Mouse (Mus musculus): ENCODE measurements around the gene Rftn1. TPM values are rescaled to one million over a fixed set of nuclear protein-coding genes. Genes with fewer than 3 reads are reported as not detected.

The Rftn1 gene
- polyA plus RNA-seq, 1 experiment from 2014 or later, result 14.8 TPM

GRCm38 (mm10) chr17:50150416-50151207 is 39.9 kb downstream of the Rftn1 start:
- Histone ChIP-seq H3K9me3 (replicated peaks; ENCODE audit: control insufficient read depth, low read length) (no peaks in the 10 kb centered on the region), H3K27ac (ENCODE audit: low read depth, low read length) (peak overlapping the region; percentile 80; the same call in 1 of the 2 replicates), H3K4me2 (ENCODE audit: low read length) (no peak overlapping the region), H3K9ac (ENCODE audit: low read length) (0 out of 2 replicates have a peak overlapping the region, but pooled peaks have one; percentile 6), H3K4me3 (ENCODE audit: low read depth, low read length) (no peak overlapping the region), H3K36me3 (ENCODE audit: control insufficient read depth, insufficient read depth, low read length) (no peaks in the 10 kb centered on the region), H3K4me1 (ENCODE audit: control insufficient read depth, insufficient read depth, low read length) (0 out of 2 replicates have a peak, but pooled peaks cover 2% of the 10 kb centered on the region), H3K27me3 (replicated peaks; ENCODE audit: control insufficient read depth, insufficient read depth, low read length) (no peaks in the 10 kb centered on the region)
- WGBS, result 61% methylated on average over 16 of the region's 16 CpGs
- DNase-seq (ENCODE audit: low spot score) (peak; percentile 66), ATAC-seq (peak; percentile 61; the same call in 1 of the 2 replicates)

GRCm38 (mm10) chr17:50149690-50150210 is 40.7 kb downstream of the Rftn1 start:
- Histone ChIP-seq H3K36me3 (ENCODE audit: control insufficient read depth, insufficient read depth, low read length) (no peaks in the 10 kb centered on the region), H3K27ac (ENCODE audit: low read depth, low read length) (peak overlapping the region; percentile 80; the same call in 1 of the 2 replicates), H3K4me1 (ENCODE audit: control insufficient read depth, insufficient read depth, low read length) (0 out of 2 replicates have a peak, but pooled peaks cover 2% of the 10 kb centered on the region), H3K4me3 (ENCODE audit: low read depth, low read length) (no peak overlapping the region), H3K27me3 (replicated peaks; ENCODE audit: control insufficient read depth, insufficient read depth, low read length) (no peaks in the 10 kb centered on the region), H3K9me3 (replicated peaks; ENCODE audit: control insufficient read depth, low read length) (no peaks in the 10 kb centered on the region), H3K9ac (ENCODE audit: low read length) (no peak overlapping the region), H3K4me2 (ENCODE audit: low read length) (no peak overlapping the region)
- DNase-seq (ENCODE audit: low spot score), result no peak
- no peak for ATAC-seq
- WGBS, result 81% methylated on average over 14 of the region's 14 CpGs

GRCm38 (mm10) chr17:50147831-50148587 is 42.5 kb downstream of the Rftn1 start:
- Histone ChIP-seq H3K4me3 (ENCODE audit: low read depth, low read length) (no peak overlapping the region), H3K9me3 (replicated peaks; ENCODE audit: control insufficient read depth, low read length) (no peaks in the 10 kb centered on the region), H3K36me3 (ENCODE audit: control insufficient read depth, insufficient read depth, low read length) (no peaks in the 10 kb centered on the region; the same call in 1 of the 2 replicates), H3K27ac (ENCODE audit: low read depth, low read length) (no peak overlapping the region), H3K4me2 (ENCODE audit: low read length) (no peak overlapping the region), H3K9ac (ENCODE audit: low read length) (no peak overlapping the region), H3K27me3 (replicated peaks; ENCODE audit: control insufficient read depth, insufficient read depth, low read length) (no peaks in the 10 kb centered on the region), H3K4me1 (ENCODE audit: control insufficient read depth, insufficient read depth, low read length) (0 out of 2 replicates have a peak, but pooled peaks cover 2% of the 10 kb centered on the region)
- DNase-seq (ENCODE audit: low spot score) (no peak), ATAC-seq (no peak)
- WGBS, result 93% methylated on average over 12 of the region's 12 CpGs

- ATAC-seq, result no peak
- H3K27ac ChIP-seq (ENCODE audit: low read depth, low read length), result no peak overlapping the region
- H3K4me2 ChIP-seq (ENCODE audit: low read length), result no peak overlapping the region
- no peak for DNase-seq (ENCODE audit: low spot score)
- H3K36me3 ChIP-seq (ENCODE audit: control insufficient read depth, insufficient read depth, low read length), result no peaks in the 10 kb centered on the region; the same call in 1 of the 2 replicates
- H3K9me3 ChIP-seq (replicated peaks; ENCODE audit: control insufficient read depth, low read length), result no peaks in the 10 kb centered on the region
- no peak overlapping the region for H3K9ac ChIP-seq (ENCODE audit: low read length)
- no peaks in the 10 kb centered on the region for H3K4me1 ChIP-seq (ENCODE audit: control insufficient read depth, insufficient read depth, low read length)
- WGBS, result 91% methylated on average over 10 of the region's 10 CpGs
- H3K27me3 ChIP-seq (replicated peaks; ENCODE audit: control insufficient read depth, insufficient read depth, low read length), result no peaks in the 10 kb centered on the region
- no peak overlapping the region for H3K4me3 ChIP-seq (ENCODE audit: low read depth, low read length)
These were observed 47.1 kb downstream of the Rftn1 start for GRCm38 (mm10) chr17:50143354-50143753.

GRCm38 (mm10) chr17:50142553-50142952 is 47.9 kb downstream of the Rftn1 start:
- Histone ChIP-seq H3K27me3 (replicated peaks; ENCODE audit: control insufficient read depth, insufficient read depth, low read length) (no peaks in the 10 kb centered on the region), H3K9me3 (replicated peaks; ENCODE audit: control insufficient read depth, low read length) (no peaks in the 10 kb centered on the region), H3K4me2 (ENCODE audit: low read length) (no peak overlapping the region), H3K4me1 (ENCODE audit: control insufficient read depth, insufficient read depth, low read length) (no peaks in the 10 kb centered on the region), H3K27ac (ENCODE audit: low read depth, low read length) (no peak overlapping the region), H3K36me3 (ENCODE audit: control insufficient read depth, insufficient read depth, low read length) (no peaks in the 10 kb centered on the region; the same call in 1 of the 2 replicates), H3K4me3 (ENCODE audit: low read depth, low read length) (no peak overlapping the region), H3K9ac (ENCODE audit: low read length) (no peak overlapping the region)
- ATAC-seq (no peak), DNase-seq (ENCODE audit: low spot score) (no peak)
- 77% methylated on average over 8 of the region's 8 CpGs for WGBS

GRCm38 (mm10) chr17:50142151-50142550 is 48.3 kb downstream of the Rftn1 start:
- no peaks in the 10 kb centered on the region for H3K27me3 ChIP-seq (replicated peaks; ENCODE audit: control insufficient read depth, insufficient read depth, low read length)
- no peak overlapping the region for H3K9ac ChIP-seq (ENCODE audit: low read length)
- ATAC-seq (no peak), DNase-seq (ENCODE audit: low spot score) (no peak)
- no peak overlapping the region for H3K4me2 ChIP-seq (ENCODE audit: low read length)
- no peak overlapping the region for H3K27ac ChIP-seq (ENCODE audit: low read depth, low read length)
- H3K4me3 ChIP-seq (ENCODE audit: low read depth, low read length), result no peak overlapping the region
- no peaks in the 10 kb centered on the region for H3K4me1 ChIP-seq (ENCODE audit: control insufficient read depth, insufficient read depth, low read length)
- no peaks in the 10 kb centered on the region; the same call in 1 of the 2 replicates for H3K36me3 ChIP-seq (ENCODE audit: control insufficient read depth, insufficient read depth, low read length)
- no peaks in the 10 kb centered on the region for H3K9me3 ChIP-seq (replicated peaks; ENCODE audit: control insufficient read depth, low read length)
- 86% methylated on average over 7 of the region's 7 CpGs for WGBS

GRCm38 (mm10) chr17:50136060-50136459 is 54.4 kb downstream of the Rftn1 start:
- DNase-seq (ENCODE audit: low spot score) (no peak), ATAC-seq (no peak)
- Histone ChIP-seq H3K36me3 (ENCODE audit: control insufficient read depth, insufficient read depth, low read length) (no peaks in the 10 kb centered on the region), H3K4me3 (ENCODE audit: low read depth, low read length) (no peak overlapping the region), H3K9ac (ENCODE audit: low read length) (no peak overlapping the region), H3K4me1 (ENCODE audit: control insufficient read depth, insufficient read depth, low read length) (no peaks in the 10 kb centered on the region), H3K4me2 (ENCODE audit: low read length) (no peak overlapping the region), H3K9me3 (replicated peaks; ENCODE audit: control insufficient read depth, low read length) (no peaks in the 10 kb centered on the region), H3K27me3 (replicated peaks; ENCODE audit: control insufficient read depth, insufficient read depth, low read length) (no peaks in the 10 kb centered on the region), H3K27ac (ENCODE audit: low read depth, low read length) (no peak overlapping the region)
- WGBS, result 73% methylated on average over 9 of the region's 9 CpGs

- no peaks in the 10 kb centered on the region for H3K36me3 ChIP-seq (ENCODE audit: control insufficient read depth, insufficient read depth, low read length)
- 90% methylated on average over 10 of the region's 10 CpGs for WGBS
- no peaks in the 10 kb centered on the region for H3K9me3 ChIP-seq (replicated peaks; ENCODE audit: control insufficient read depth, low read length)
- H3K27ac ChIP-seq (ENCODE audit: low read depth, low read length), result no peak overlapping the region
- no peaks in the 10 kb centered on the region for H3K4me1 ChIP-seq (ENCODE audit: control insufficient read depth, insufficient read depth, low read length)
- H3K27me3 ChIP-seq (replicated peaks; ENCODE audit: control insufficient read depth, insufficient read depth, low read length), result no peaks in the 10 kb centered on the region
- no peak overlapping the region for H3K4me3 ChIP-seq (ENCODE audit: low read depth, low read length)
- H3K4me2 ChIP-seq (ENCODE audit: low read length), result no peak overlapping the region
- no peak overlapping the region for H3K9ac ChIP-seq (ENCODE audit: low read length)
- ATAC-seq, result no peak
- no peak for DNase-seq (ENCODE audit: low spot score)
These were observed 55.0 kb downstream of the Rftn1 start for GRCm38 (mm10) chr17:50135466-50135865.

Data from forebrain, embryonic 14.5 days (tissue).